Mouse (Mus musculus): ENCODE data around the gene Fam234b. TPM values are rescaled to one million over a fixed set of nuclear protein-coding genes. Genes with fewer than 3 reads are reported as not detected.

Gene Fam234b
- total RNA-seq, 2 experiments from 2014 or later: 6.5 to 6.7 TPM

- DNase-seq (ENCODE audit: low spot score): no peak
- intact Hi-C loops (cut with DNase I): no loop called here
Observed at GRCm38 (mm10) chr6:135212666-135213065, 14.9 kb downstream of the Fam234b start.

GRCm38 (mm10) chr6:135218330-135218729, 20.6 kb downstream of the Fam234b start:
- no peak for DNase-seq (ENCODE audit: low spot score)
- intact Hi-C loops (cut with DNase I): no loop called here

DNA sequence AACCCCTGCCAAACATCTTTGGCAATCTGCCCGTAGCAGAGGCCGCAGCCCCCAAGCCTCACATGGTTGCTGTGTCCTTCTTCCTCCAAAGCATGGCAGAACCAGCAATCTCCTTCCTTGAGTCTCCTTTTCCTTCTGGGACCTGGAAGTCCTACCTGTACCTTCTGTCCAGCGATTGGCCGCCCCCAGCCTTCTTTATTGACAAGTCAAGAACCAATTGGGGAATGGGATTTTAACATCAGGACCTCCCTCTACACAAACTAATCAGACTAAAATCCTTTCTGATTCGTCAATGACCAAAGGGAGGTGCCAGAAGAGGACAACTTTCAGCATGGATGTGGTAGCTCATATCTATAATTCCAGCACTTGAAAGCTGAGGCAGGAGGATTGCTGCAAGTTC, 22.1 kb downstream of the Fam234b start:
- no peak for DNase-seq (ENCODE audit: low spot score)
- intact Hi-C loops (cut with DNase I): no loop called here

- intact Hi-C loops (cut with DNase I): no loop called here
- no peak for DNase-seq (ENCODE audit: low spot score)
Observed at GRCm38 (mm10) chr6:135223786-135224416, 26.1 kb downstream of the Fam234b start.

GRCm38 (mm10) chr6:135228465-135228941, 30.7 kb downstream of the Fam234b start:
- DNase-seq (ENCODE audit: low spot score): no peak
- intact Hi-C loops (cut with DNase I): no loop called here

DNA sequence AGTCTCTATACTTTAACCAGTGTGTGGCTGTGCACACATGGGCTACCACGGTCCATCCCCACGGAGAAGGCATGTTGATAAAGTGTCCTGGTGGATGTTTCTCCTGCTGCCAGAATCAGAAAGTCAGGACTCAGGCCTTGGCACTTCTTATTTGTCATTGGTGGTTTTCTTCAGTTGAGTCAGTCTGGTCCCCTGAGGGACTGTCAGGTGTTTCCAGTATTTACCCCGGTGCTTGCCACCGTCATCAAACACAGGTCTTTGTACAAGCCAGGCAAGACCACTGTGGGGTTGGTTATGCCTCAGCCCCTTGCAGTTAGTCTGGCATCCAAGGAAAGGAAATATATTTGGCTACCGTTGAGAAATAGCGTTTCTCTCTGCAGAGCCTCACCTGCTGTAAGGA, 32.8 kb downstream of the Fam234b start:
- intact Hi-C loops (cut with DNase I): no loop called here

DNA sequence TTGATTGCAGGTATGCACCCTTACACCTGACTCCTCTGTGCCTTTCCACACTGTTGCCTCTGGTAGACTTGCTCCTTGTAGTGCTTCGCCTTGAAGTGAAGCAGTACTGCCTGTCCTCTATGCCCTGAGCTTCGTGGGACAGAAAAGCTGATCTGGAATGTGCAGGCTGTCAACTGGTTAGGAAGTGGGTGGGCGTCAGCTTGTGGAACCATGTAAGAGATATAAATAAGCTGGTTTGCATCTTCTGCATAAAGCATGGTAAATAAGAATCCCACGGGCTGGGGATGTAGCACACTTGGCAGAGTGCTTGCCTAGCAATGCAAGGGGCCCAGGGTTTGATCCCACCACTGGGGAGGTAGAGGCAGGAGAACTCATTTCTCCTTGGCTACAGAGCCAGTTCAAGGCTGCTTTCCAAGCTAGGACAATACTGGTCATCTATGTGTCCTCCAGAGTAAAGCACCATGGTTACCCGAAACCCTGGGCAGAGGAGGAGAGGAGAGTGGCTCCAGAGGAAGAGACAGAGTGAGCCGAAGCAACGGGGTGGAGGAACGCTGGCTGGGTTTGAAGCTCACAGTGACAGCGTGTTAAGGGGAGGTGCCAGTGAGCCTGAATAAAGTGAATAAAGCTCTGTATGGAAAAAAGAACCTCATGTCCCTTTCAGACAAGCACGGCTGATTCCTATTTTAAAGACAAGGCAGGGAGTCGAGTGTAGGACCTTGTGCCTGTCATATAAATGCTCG, 34.8 kb downstream of the Fam234b start:
- DNase-seq (ENCODE audit: low spot score): no peak
- intact Hi-C loops (cut with DNase I): no loop called here

More for the DNA sequence above, 32.8 kb downstream of the Fam234b start:
- DNase-seq (ENCODE audit: low spot score): no peak

DNA sequence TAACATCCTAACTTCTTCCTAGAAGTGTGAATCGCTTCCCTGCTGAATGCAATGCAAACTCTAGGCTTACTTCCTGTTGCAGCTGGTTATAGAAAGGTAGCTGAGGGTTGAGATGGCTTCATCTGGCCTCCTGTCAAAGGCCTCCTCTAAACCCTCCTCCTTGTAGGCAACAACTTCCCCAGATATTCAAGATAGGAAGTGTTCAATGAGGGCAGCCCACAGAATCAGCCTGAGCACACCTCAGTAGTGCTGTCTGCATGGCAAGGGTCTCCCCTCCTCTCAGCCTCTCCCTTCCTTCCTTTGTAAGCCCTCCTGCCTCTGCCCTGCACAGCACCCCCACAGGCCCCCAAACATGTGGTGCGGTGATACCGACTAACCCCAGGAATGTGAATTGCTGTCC, 38.0 kb downstream of the Fam234b start:
- no peak for DNase-seq (ENCODE audit: low spot score)
- intact Hi-C loops (cut with DNase I): loop anchor here (5.0 kb wide), 1 partner anchor 88 kb away; no protein-coding TSS in a partner anchor

DNA sequence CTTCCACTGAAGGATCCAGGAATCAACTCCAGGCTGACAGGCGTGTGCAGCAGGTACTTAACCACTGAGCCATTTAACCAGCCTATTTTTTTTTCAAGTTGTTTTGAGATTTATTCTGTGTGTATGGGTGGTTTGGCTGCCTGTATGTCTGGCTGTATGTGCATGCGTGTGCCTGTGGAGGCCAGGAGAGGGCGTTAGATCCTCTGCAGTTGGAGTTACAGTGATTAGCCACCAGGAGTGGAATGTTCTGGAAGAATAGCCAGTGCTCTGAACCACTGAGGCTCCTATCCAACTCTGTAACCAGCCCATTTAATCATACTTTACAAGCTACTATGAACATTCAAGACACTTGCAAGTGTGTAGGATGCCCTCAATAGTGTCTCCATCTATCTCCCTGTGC, 38.8 kb downstream of the Fam234b start:
- DNase-seq (ENCODE audit: low spot score): no peak
- intact Hi-C loops (cut with DNase I): loop anchor here (5.0 kb wide), 1 partner anchor 89 kb away; no protein-coding TSS in a partner anchor

- no peak for DNase-seq (ENCODE audit: low spot score)
- intact Hi-C loops (cut with DNase I): loop anchor here (5.0 kb wide), 1 partner anchor 90 kb away; no protein-coding TSS in a partner anchor
Observed at GRCm38 (mm10) chr6:135237326-135237725, 39.5 kb downstream of the Fam234b start.

GRCm38 (mm10) chr6:135238211-135238610, 40.4 kb downstream of the Fam234b start:
- DNase-seq (ENCODE audit: low spot score): no peak

DNA sequence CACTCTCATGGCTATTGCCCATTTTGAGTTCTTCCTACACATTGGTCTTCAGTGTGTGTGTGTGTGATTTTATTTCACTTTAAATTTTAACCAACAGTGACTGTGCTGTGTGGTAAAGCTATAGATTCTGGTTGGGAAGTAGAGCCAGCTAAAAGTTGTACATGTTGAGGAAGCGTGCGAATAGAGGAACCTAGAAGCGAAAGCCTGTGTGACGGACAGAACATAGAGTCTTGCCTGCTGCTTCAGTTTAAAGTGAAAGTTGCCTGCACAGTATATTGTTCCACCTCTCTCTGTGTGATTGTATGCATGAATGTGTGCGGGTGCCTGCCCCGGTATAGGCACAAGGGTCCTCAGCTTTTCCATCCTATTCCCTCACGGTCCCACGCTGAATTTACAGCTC, 42.6 kb downstream of the Fam234b start:
- no peak for DNase-seq (ENCODE audit: low spot score)
- intact Hi-C loops (cut with DNase I): loop anchor here (5.0 kb wide), 1 partner anchor 153 kb away; no protein-coding TSS in a partner anchor

More at GRCm38 (mm10) chr6:135238211-135238610, 40.4 kb downstream of the Fam234b start:
- intact Hi-C loops (cut with DNase I): loop anchor here (5.0 kb wide), 1 partner anchor 91 kb away; no protein-coding TSS in a partner anchor

- no peak for DNase-seq (ENCODE audit: low spot score)
- intact Hi-C loops (cut with DNase I): no loop called here
Observed at GRCm38 (mm10) chr6:135245586-135245985, 47.8 kb downstream of the Fam234b start.

GRCm38 (mm10) chr6:135247861-135248260, 50.1 kb downstream of the Fam234b start:
- intact Hi-C loops (cut with DNase I): no loop called here
- no peak for DNase-seq (ENCODE audit: low spot score)

GRCm38 (mm10) chr6:135249846-135250531, 52.2 kb downstream of the Fam234b start:
- peak; percentile 72 for DNase-seq (ENCODE audit: low spot score)
- intact Hi-C loops (cut with DNase I): loop anchor here (1.0 to 5.0 kb wide), 3 partner anchors 62 to 150 kb away; partner anchors contain the start of gene Pbp2

GRCm38 (mm10) chr6:135250926-135251699, 53.3 kb downstream of the Fam234b start:
- intact Hi-C loops (cut with DNase I): loop anchor here (1.0 to 5.0 kb wide), 2 partner anchors 61 to 126 kb away; partner anchors contain the start of gene Pbp2
- DNase-seq (ENCODE audit: low spot score): no peak

- intact Hi-C loops (cut with DNase I): loop anchor here (5.0 kb wide), 1 partner anchor 60 kb away; the partner anchor contains the start of gene Pbp2
- no peak for DNase-seq (ENCODE audit: low spot score)
Observed at GRCm38 (mm10) chr6:135251849-135252727, 54.3 kb downstream of the Fam234b start.

GRCm38 (mm10) chr6:135252728-135253077, 54.9 kb downstream of the Fam234b start:
- peak; percentile 83 for DNase-seq (ENCODE audit: low spot score)
- intact Hi-C loops (cut with DNase I): loop anchor here (5.0 kb wide), 1 partner anchor 60 kb away; the partner anchor contains the start of gene Pbp2

Data from heart, postnatal 25 days (tissue).